In the genomic region with DNA sequence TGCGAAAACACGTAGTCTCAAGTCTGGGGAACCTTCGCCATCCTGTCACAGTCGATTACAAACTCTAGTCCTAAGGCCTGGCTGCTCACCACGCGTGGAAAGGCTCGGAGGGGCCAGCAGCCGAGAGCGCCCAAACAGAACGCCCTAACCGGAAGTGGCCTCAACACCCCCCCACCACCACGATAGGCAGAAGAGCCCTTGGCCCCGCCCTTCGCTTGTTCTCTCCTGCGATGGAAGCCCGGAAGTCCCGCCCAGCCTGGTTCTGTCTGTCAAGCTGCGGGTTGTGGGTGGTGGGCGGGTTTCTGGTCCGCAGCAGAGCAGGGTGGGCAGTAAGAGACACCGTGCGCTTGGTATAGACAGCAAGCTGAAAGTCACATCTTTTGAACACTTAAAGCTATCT, we compare ENCODE assay signal across 8 mouse cellular contexts. TPM values are rescaled to one million over a fixed set of nuclear protein-coding genes. Genes with fewer than 3 reads are reported as not detected.
DNase-seq lines count a peak whose midpoint lies in the region; ATAC-seq and TF ChIP-seq lines count a peak whose summit lies in the region.

No protein-coding gene starts in this region.

- H3K9ac ChIP-seq in embryonic facial prominence, embryonic 15.5 days: peak overlapping the region; percentile 37
- peak overlapping the region; percentile 61 for H3K9ac ChIP-seq in kidney, embryonic 14.5 days (ENCODE audit: low read depth, low read length)
- H3K9ac ChIP-seq in limb, embryonic 15.5 days: peak overlapping the region; percentile 56

- no peaks in the 10 kb centered on the region for H3K27me3 ChIP-seq in embryonic facial prominence, embryonic 15.5 days
- H3K27me3 ChIP-seq in kidney, embryonic 14.5 days (ENCODE audit: control insufficient read depth, insufficient read depth, low read length): no peaks in the 10 kb centered on the region
- H3K27me3 ChIP-seq in limb, embryonic 15.5 days: peaks cover 11% of the 10 kb centered on the region

- peak; percentile 78; the same call in 1 of the 2 replicates for TF ChIP-seq POLR2A in bone marrow, adult 2 months (IDR thresholded peaks at IDR 0.05; ENCODE audit: borderline replicate concordance, control insufficient read depth, low read depth, low read length)

- H3K36me3 ChIP-seq in embryonic facial prominence, embryonic 15.5 days: no peaks in the 10 kb centered on the region
- no peaks in the 10 kb centered on the region for H3K36me3 ChIP-seq in kidney, embryonic 14.5 days (ENCODE audit: control insufficient read depth, insufficient read depth, low read length)
- H3K36me3 ChIP-seq in limb, embryonic 15.5 days: no peaks in the 10 kb centered on the region

- peak overlapping the region; percentile 86 for H3K27ac ChIP-seq in bone marrow, adult 2 months (ENCODE audit: control insufficient read depth, insufficient read depth, low read depth, low read length, poor library complexity)
- H3K27ac ChIP-seq in embryonic facial prominence, embryonic 15.5 days (replicated peaks): peak overlapping the region; percentile 91
- H3K27ac ChIP-seq in kidney, embryonic 14.5 days (ENCODE audit: low read depth, low read length): peak overlapping the region; percentile 78
- H3K27ac ChIP-seq in limb, embryonic 15.5 days: peak overlapping the region; percentile 87

- TF ChIP-seq CTCF in bone marrow, adult 2 months (IDR thresholded peaks at IDR 0.05; ENCODE audit: control insufficient read depth, insufficient read depth, low read length): no peak

- ATAC-seq in embryonic facial prominence, embryonic 15.5 days (ENCODE audit: insufficient number of reproducible peaks, low FRiP score, low TSS enrichment, low read depth): peak; percentile 94
- peak; percentile 96 for ATAC-seq in kidney, embryonic 14.5 days (ENCODE audit: low FRiP score, low TSS enrichment)
- ATAC-seq in limb, embryonic 15.5 days (ENCODE audit: insufficient number of reproducible peaks, low FRiP score, low TSS enrichment, low read depth): peak; percentile 95

- peak overlapping the region; percentile 53 for H3K4me2 ChIP-seq in embryonic facial prominence, embryonic 15.5 days (replicated peaks)
- H3K4me2 ChIP-seq in kidney, embryonic 14.5 days (replicated peaks; ENCODE audit: low read depth, low read length): peak overlapping the region; percentile 47
- H3K4me2 ChIP-seq in limb, embryonic 15.5 days: peak overlapping the region; percentile 51

- no peaks in the 10 kb centered on the region for H3K9me3 ChIP-seq in embryonic facial prominence, embryonic 15.5 days (replicated peaks)
- H3K9me3 ChIP-seq in kidney, embryonic 14.5 days (ENCODE audit: control insufficient read depth, low read length): no peaks in the 10 kb centered on the region
- no peaks in the 10 kb centered on the region for H3K9me3 ChIP-seq in limb, embryonic 15.5 days

- under 1% methylated on average over 22 of the region's 22 CpGs for WGBS in bone marrow, adult 2 months
- 0% methylated on average over 22 of the region's 22 CpGs for WGBS in embryonic facial prominence, embryonic 15.5 days
- under 1% methylated on average over 22 of the region's 22 CpGs for WGBS in kidney, embryonic 14.5 days
- under 1% methylated on average over 22 of the region's 22 CpGs for WGBS in limb, embryonic 15.5 days

- no peaks in the 10 kb centered on the region; the same call in 1 of the 2 replicates for H3K4me1 ChIP-seq in bone marrow, adult 2 months (ENCODE audit: control insufficient read depth, insufficient read depth, low read length)
- 0 out of 2 replicates have a peak, but pooled peaks cover 4% of the 10 kb centered on the region for H3K4me1 ChIP-seq in embryonic facial prominence, embryonic 15.5 days
- peaks cover 8% of the 10 kb centered on the region; the same call in 1 of the 2 replicates for H3K4me1 ChIP-seq in kidney, embryonic 14.5 days (ENCODE audit: control insufficient read depth, insufficient read depth, low read length)
- H3K4me1 ChIP-seq in limb, embryonic 15.5 days: 0 out of 2 replicates have a peak, but pooled peaks cover 4% of the 10 kb centered on the region

- peak; percentile 96 for DNase-seq in 416B (ENCODE audit: low read depth)
- DNase-seq in heart, adult 9 months (ENCODE audit: low spot score in 2 of 2): peak; percentile 93 to 94
- DNase-seq in monocyte, adult 2 months (ENCODE audit: low read depth in 1 of 2, low spot score in 2 of 2): peak; percentile 72 to 80
- peak; percentile 94 to 96 for DNase-seq in spleen, postnatal 36 days (ENCODE audit: low spot score in 2 of 2)

- H3K4me3 ChIP-seq in bone marrow, adult 2 months (replicated peaks; ENCODE audit: control insufficient read depth, low read depth, low read length): peak overlapping the region; percentile 84
- H3K4me3 ChIP-seq in embryonic facial prominence, embryonic 15.5 days (replicated peaks): peak overlapping the region; percentile 60
- H3K4me3 ChIP-seq in kidney, embryonic 14.5 days (ENCODE audit: low read length): peak overlapping the region; percentile 50
- peak overlapping the region; percentile 59 for H3K4me3 ChIP-seq in limb, embryonic 15.5 days

RNA-seq across cellular contexts. Expression of a gene that starts 12.8 kb away (rescaled TPM):
- polyA plus RNA-seq in bone marrow, adult 2 months (2011; ENCODE audit: insufficient read depth, insufficient read length, low replicate concordance, missing spikeins): not detected in 2 replicates
- polyA plus RNA-seq in embryonic facial prominence, embryonic 15.5 days (2015; fragmentation: Nextera tagmentation; extraction: Ambion mirVana): 8.7 and 10.1 TPM in 2 replicates
- 0.20 and 0.27 TPM in 2 replicates for polyA plus RNA-seq in kidney, embryonic 14.5 days (2014; fragmentation: Nextera tagmentation; extraction: Ambion mirVana)
- 0.37 and 0.89 TPM in 2 replicates for polyA plus RNA-seq in limb, embryonic 15.5 days (2015; fragmentation: Nextera tagmentation; extraction: Ambion mirVana)

Comparison
In these comparisons a context has a peak if more than half of its experiments do, and no peak if none do; other contexts are left out.
1. Peak in every context shown above with its lines: DNase-seq, ATAC-seq, H3K4me3 ChIP-seq and H3K27ac ChIP-seq.